Comparison of ENCODE assay signal across 18 mouse cellular contexts in the genomic region with DNA sequence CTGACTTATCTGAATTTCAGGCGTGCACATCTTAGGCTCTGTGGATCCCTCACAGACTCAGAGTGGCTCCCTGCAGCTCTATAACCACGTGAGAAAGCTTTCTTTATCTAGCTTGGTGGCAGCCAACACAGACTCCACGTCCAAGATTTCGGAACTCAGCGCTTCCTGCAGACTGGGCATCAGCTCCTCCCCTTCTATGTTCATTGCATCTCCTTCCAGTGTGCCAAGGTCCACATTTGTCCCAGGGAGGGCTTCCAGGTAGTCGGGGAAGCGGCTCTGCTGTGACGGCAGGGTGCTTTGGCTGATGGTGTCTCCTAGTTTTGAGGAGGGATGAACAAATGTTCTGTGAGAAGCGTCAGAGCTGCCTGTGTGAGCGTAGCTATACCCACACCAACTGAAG.
DNase-seq lines count a peak whose midpoint lies in the region; ATAC-seq and TF ChIP-seq lines count a peak whose summit lies in the region.
"Had no signal": no experiment of that assay in that cellular context is flagged by ENCODE, and none has a peak within 500 bp of the region (broad histone marks: within the 10 kb centered on the region; RNA-seq: fewer than 3 reads in every experiment).

No protein-coding gene starts in this region.

- TF ChIP-seq CTCF in hindbrain, postnatal 0 days (IDR thresholded peaks at IDR 0.05; ENCODE audit: low read depth): no peak

- DNase-seq in frontal cortex, postnatal 14 days (ENCODE audit: low spot score in 2 of 2): no peak
- peak; percentile 41 to 46 for DNase-seq in right cerebral cortex, postnatal 10 days (ENCODE audit: low spot score in 2 of 2)
- DNase-seq in right cerebral cortex, postnatal 4 days: no peak
- peak; percentile 33 to 35 for DNase-seq in cerebellum, postnatal 25 days
- no peak for DNase-seq in lung, adult 18-20 months
- DNase-seq in hindbrain, postnatal 0 days (ENCODE audit: low spot score): no peak
- DNase-seq: gastrocnemius, postnatal 10 days; kidney, adult 18-20 months; layer of hippocampus, postnatal 36 days; liver, postnatal 0 days; lung, postnatal 14 days; thymus, adult 18-20 months; thymus, postnatal 4 days had no signal

- no peaks in the 10 kb centered on the region for H3K27me3 ChIP-seq in hindbrain, postnatal 0 days (ENCODE audit: insufficient read depth, low read length)
- H3K27me3 ChIP-seq: embryonic facial prominence, embryonic 13.5 days had no signal

- H3K27ac ChIP-seq in hindbrain, postnatal 0 days: no peak overlapping the region
- H3K27ac ChIP-seq: embryonic facial prominence, embryonic 13.5 days; heart, adult 2 months; kidney, postnatal 0 days; limb, embryonic 10.5 days had no signal

- no peaks in the 10 kb centered on the region for H3K4me1 ChIP-seq in hindbrain, postnatal 0 days (ENCODE audit: insufficient read depth, low read length)
- H3K4me1 ChIP-seq: embryonic facial prominence, embryonic 13.5 days; limb, embryonic 10.5 days had no signal

- H3K4me3 ChIP-seq in hindbrain, postnatal 0 days (ENCODE audit: low read length): no peak overlapping the region
- H3K4me3 ChIP-seq: embryonic facial prominence, embryonic 13.5 days; heart, adult 2 months; limb, embryonic 10.5 days had no signal

- H3K9ac ChIP-seq in hindbrain, postnatal 0 days (replicated peaks; ENCODE audit: low read length): no peak overlapping the region
- H3K9ac ChIP-seq: embryonic facial prominence, embryonic 13.5 days; liver, postnatal 0 days had no signal

- no peak overlapping the region for H3K4me2 ChIP-seq in hindbrain, postnatal 0 days (ENCODE audit: low read depth, low read length)
- H3K4me2 ChIP-seq: embryonic facial prominence, embryonic 13.5 days had no signal

- no peaks in the 10 kb centered on the region for H3K9me3 ChIP-seq in hindbrain, postnatal 0 days (ENCODE audit: low read length)

- ATAC-seq in frontal cortex, adult (ENCODE audit: low TSS enrichment): peak; percentile 87
- no peak for ATAC-seq in hindbrain, postnatal 0 days
- ATAC-seq: liver, postnatal 0 days had no signal

- no peaks in the 10 kb centered on the region for H3K36me3 ChIP-seq in hindbrain, postnatal 0 days (ENCODE audit: insufficient read depth, low read length)

- WGBS in hindbrain, postnatal 0 days: 93% methylated on average over 10 of the region's 10 CpGs

Comparison
In these comparisons a context has a peak if more than half of its experiments do, and no peak if none do; other contexts are left out.
1. DNase-seq: peak in right cerebral cortex, postnatal 10 days (2 of 2) and cerebellum, postnatal 25 days (2 of 2); none in frontal cortex, postnatal 14 days (0 of 2), right cerebral cortex, postnatal 4 days (single experiment), lung, adult 18-20 months (0 of 2) and hindbrain, postnatal 0 days (single experiment).